Mouse (Mus musculus) bone marrow macrophage, adult 2 months (primary cell): ENCODE data around the gene Dnah2.

Source experiments
- CTCF ChIP-seq: IDR thresholded peaks from 2 replicates; pipeline ENCODE4 v1.5.1; 2012; ENCODE audit warnings: low read depth, mild to moderate bottlenecking, low read length, moderate library complexity
- POLR2A ChIP-seq: IDR thresholded peaks from 2 replicates; pipeline ENCODE4 v1.6.1; 2012; ENCODE audit warnings: mild to moderate bottlenecking, low read depth, low read length, borderline replicate concordance

DNA sequence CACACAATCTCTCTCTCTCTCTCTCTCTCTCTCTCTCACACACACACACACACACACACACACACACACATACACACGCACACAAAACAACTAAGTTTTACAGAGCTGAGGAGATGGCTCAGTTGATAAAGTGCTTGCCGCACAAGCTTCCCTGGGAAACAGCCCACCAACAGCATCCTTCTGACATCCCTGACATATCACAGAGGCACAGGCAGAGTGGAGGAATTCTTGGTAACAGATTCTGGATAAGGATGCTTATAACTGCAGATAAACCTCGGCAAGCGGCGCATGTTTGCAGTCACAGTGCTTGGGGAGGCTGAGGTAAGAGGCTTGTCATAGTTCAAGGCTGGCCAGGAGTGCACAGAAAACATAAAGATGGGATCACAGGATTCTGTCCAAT is 87.3 kb downstream of the Dnah2 start:
- TF ChIP-seq CTCF (no peak), POLR2A (no peak)
